Mouse (Mus musculus): ENCODE measurements around the gene Nnmt. TPM values are rescaled to one million over a fixed set of nuclear protein-coding genes. Genes with fewer than 3 reads are reported as not detected.

The Nnmt gene
- polyA plus RNA-seq, 1 experiment, result 73.5 TPM

DNA sequence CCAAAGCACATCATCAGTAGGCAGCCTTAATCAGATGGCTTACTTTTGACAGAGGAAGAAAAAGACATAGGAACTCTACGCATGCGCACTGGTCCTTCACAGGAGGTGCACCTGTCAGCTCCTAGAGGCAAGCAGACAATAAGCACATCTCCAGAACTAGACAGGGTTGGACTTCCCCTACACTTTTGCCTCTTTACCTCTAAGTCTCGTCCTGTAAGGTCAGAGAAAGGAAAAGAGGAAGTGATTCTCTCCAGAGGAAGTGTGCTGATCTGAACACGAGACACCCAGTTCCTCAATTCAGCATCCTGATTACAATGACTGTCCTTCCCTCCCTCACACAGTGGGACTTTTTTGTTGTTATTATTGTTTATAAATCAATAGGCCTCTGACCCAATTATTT is 46.3 kb downstream of the Nnmt start:
- DNase-seq (ENCODE audit: low read depth), result no peak

DNA sequence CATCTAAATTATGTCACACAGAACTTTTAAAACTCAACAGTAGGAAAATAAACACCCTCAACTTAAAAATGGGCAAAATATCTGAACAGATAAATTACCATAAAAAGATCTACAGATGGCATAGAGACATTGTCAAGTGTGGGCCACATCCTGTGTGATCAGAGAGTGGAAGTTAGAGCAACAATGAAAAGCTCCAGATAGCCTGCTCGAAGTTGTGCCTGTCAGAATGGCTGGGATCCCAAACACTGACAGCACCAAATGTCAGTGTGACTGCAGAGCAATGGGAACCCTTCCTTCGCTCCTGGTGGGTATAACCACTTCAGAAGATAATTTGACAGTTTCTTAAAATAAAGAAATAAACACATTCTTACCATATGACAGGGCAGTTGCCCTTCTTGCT is 55.9 kb downstream of the Nnmt start:
- DNase-seq (ENCODE audit: low read depth), result no peak

DNA sequence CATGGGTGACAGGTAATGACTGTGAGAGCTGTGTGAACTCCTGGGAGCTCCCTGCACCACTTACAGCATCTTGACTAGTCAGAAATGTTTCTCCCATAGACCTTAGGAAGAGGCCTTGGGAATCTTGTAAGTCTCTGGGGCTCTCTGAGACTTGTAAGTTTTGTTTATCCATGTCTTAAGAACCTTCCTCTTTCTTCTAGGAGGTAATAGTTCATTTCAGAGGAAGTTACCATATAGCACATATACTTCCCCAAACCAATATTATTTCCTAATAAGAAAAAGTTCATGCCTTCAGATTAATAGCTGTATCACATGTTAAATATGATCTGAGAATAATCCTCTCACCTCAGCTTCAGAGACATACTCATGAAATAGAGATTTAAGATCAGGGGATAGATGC is 57.7 kb downstream of the Nnmt start:
- no peak for DNase-seq (ENCODE audit: low read depth)

Other genes starting within 250 kb of the Nnmt start
- 87.9 and 128 TPM in 2 replicates for gene Rexo2, start 124.5 kb downstream of the Nnmt start, polyA plus RNA-seq (2012; rRNA removed)
- gene Rbm7, start 109.9 kb downstream of the Nnmt start, polyA plus RNA-seq (2012; rRNA removed), result 37.3 and 38.0 TPM in 2 replicates
- gene Gm5617, start 109.7 kb downstream of the Nnmt start, polyA plus RNA-seq (2012; rRNA removed), result 170 and 207 TPM in 2 replicates
- gene Zbtb16, start 231.1 kb upstream of the Nnmt start, polyA plus RNA-seq (2012; rRNA removed), result 22.4 and 26.2 TPM in 2 replicates

Data from gonadal fat pad, adult 2 months (tissue).